Mouse (Mus musculus) liver, embryonic 14.5 days (tissue): Measurements from ENCODE around the gene Cd248. TPM values are rescaled to one million over a fixed set of nuclear protein-coding genes. Genes with fewer than 3 reads are reported as not detected.

Experiments
- ATAC-seq: fragments of 200-750 bp; cut with Nextera tagmentation; 2 replicates; pipeline ENCODE4 v1.8.0; 2017; ENCODE audit warnings: moderate number of reproducible peaks, mild to moderate bottlenecking, moderate library complexity; ENCODE audit not compliant: insufficient read depth
- DNase-seq, 3 experiments: peaks; one replicate each; pipeline ENCODE4 v3.0.0-alpha.2; 2012 to 2013; ENCODE audit warnings: low read depth in 3 of 3, low spot score in 3 of 3
- H3K27ac ChIP-seq: fragments of 300-500 bp; sonication (generic); 2 replicates; pipeline ENCODE4 v1.5.1; 2014; ENCODE audit warnings: moderate library complexity, mild to moderate bottlenecking, control low read depth, inconsistent platforms
- H3K27me3 ChIP-seq: fragments of 300-500 bp; sonication (generic); 2 replicates; pipeline ENCODE4 v1.6.1; 2014; ENCODE audit warnings: mild to moderate bottlenecking, low read length, moderate library complexity; ENCODE audit not compliant: control insufficient read depth, insufficient read depth
- H3K36me3 ChIP-seq: fragments of 300-500 bp; sonication (generic); replicated peaks from 2 replicates; pipeline ENCODE4 v1.6.1; 2014; ENCODE audit warnings: low read depth; ENCODE audit not compliant: control insufficient read depth, insufficient read depth
- H3K4me1 ChIP-seq, 2 experiments: fragments of 200-500 bp in 1 of 2; fragments of 300-500 bp in 1 of 2; sonication (generic) in 1 of 2; replicated peaks; 2 replicates each; pipeline ENCODE4 v1.6.1; 2012 to 2014; ENCODE audit warnings: antibody characterized with exemption in 1 of 2, inconsistent platforms in 1 of 2, low read length in 1 of 2; ENCODE audit not compliant: control insufficient read depth in 2 of 2, insufficient read depth in 2 of 2
- H3K4me2 ChIP-seq: fragments of 300-500 bp; sonication (generic); 2 replicates; pipeline ENCODE4 v1.6.1; 2014; ENCODE audit warnings: low read depth, mild to moderate bottlenecking, control low read depth, moderate library complexity
- H3K4me3 ChIP-seq, 2 experiments: fragments of 200-500 bp in 1 of 2; fragments of 300-500 bp in 1 of 2; sonication (generic) in 1 of 2; 2 replicates each; pipeline ENCODE4 v1.5.1; 2012 to 2014; ENCODE audit warnings: low read depth in 2 of 2, low read length in 2 of 2, mild to moderate bottlenecking in 2 of 2, control low read depth in 1 of 2, inconsistent platforms in 1 of 2, moderate library complexity in 1 of 2; ENCODE audit not compliant: insufficient read depth in 1 of 2
- H3K9ac ChIP-seq: fragments of 300-500 bp; sonication (generic); replicated peaks from 2 replicates; pipeline ENCODE4 v1.6.1; 2014; ENCODE audit warnings: mild to moderate bottlenecking, control low read depth, moderate library complexity
- H3K9me3 ChIP-seq: fragments of 300-500 bp; sonication (generic); 2 replicates; pipeline ENCODE4 v1.6.1; 2016; ENCODE audit warnings: low read length, mixed read lengths; ENCODE audit not compliant: control insufficient read depth
- CTCF ChIP-seq: IDR thresholded peaks from 2 replicates; pipeline ENCODE4 v1.5.1; 2016; ENCODE audit warnings: antibody characterized with exemption, low read depth, control low read depth
- EP300 ChIP-seq: IDR thresholded peaks from 2 replicates; pipeline ENCODE4 v1.6.1; 2016; ENCODE audit warnings: antibody characterized with exemption, low read depth
- WGBS: fragments of 180-500 bp; shearing (Covaris S2); extraction: QIAGEN DNeasy Blood & Tissue Kit; methylation state at CpG from one replicate; pipeline ENCODE4 v1.1.7; 2014; ENCODE audit not compliant: insufficient replicate concordance; 5-methylcytosine and 5-hydroxymethylcytosine counted together
- polyA plus RNA-seq, 2 experiments: library from polyadenylated mRNA; depleted of rRNA in 1 of 2; stranded (reverse) in 1 of 2; unstranded in 1 of 2; fragments of >200 nt; fragmentation: Nextera tagmentation in 1 of 2; extraction: Ambion mirVana in 1 of 2; gene quantifications; 2 replicates each; pipeline versions ENCODE4 v1.2.1 to v1.2.3; 2012 to 2014

Gene Cd248
- polyA plus RNA-seq, 2 experiments, result 2.0 to 2.8 TPM

- peaks cover 21% of the 10 kb centered on the region for H3K27me3 ChIP-seq
- DNase-seq (no peak), ATAC-seq (no peak)
- no peaks in the 10 kb centered on the region; a peak in 1 of 4 replicates for H3K4me1 ChIP-seq
- H3K36me3 ChIP-seq, result no peaks in the 10 kb centered on the region
- no peak overlapping the region for H3K27ac ChIP-seq
- H3K4me3 ChIP-seq, result no peak overlapping the region
- 34% methylated on average over 25 of the region's 25 CpGs for WGBS
- TF ChIP-seq EP300 (no peak), CTCF (no peak)
- no peak overlapping the region for H3K9ac ChIP-seq
- H3K9me3 ChIP-seq, result no peaks in the 10 kb centered on the region
- H3K4me2 ChIP-seq, result no peak overlapping the region
Observed at GRCm38 (mm10) chr19:5052166-5052822, 15.6 kb upstream of the Cd248 start.

GRCm38 (mm10) chr19:5052853-5053252 is 15.0 kb upstream of the Cd248 start:
- Histone ChIP-seq H3K9me3 (no peaks in the 10 kb centered on the region), H3K4me1 (no peaks in the 10 kb centered on the region; a peak in 1 of 4 replicates), H3K9ac (no peak overlapping the region), H3K27me3 (peaks cover 21% of the 10 kb centered on the region), H3K4me2 (no peak overlapping the region), H3K4me3 (no peak overlapping the region), H3K36me3 (no peaks in the 10 kb centered on the region), H3K27ac (no peak overlapping the region)
- DNase-seq (no peak), ATAC-seq (no peak)
- TF ChIP-seq CTCF, result no peak
- TF ChIP-seq EP300, result no peak
- 72% methylated on average over 17 of the region's 17 CpGs for WGBS

GRCm38 (mm10) chr19:5053909-5054308 is 14.0 kb upstream of the Cd248 start:
- ATAC-seq (no peak), DNase-seq (no peak)
- WGBS, result 26% methylated on average over 9 of the region's 9 CpGs
- Histone ChIP-seq H3K9me3 (no peaks in the 10 kb centered on the region), H3K4me3 (no peak overlapping the region), H3K4me1 (peaks cover 0 to 7% of the 10 kb centered on the region in 2 experiments; a peak in 3 of 4 replicates), H3K27me3 (peaks cover 21% of the 10 kb centered on the region), H3K9ac (no peak overlapping the region), H3K36me3 (no peaks in the 10 kb centered on the region), H3K27ac (no peak overlapping the region), H3K4me2 (no peak overlapping the region)
- TF ChIP-seq CTCF (peak; percentile 94), EP300 (no peak)

GRCm38 (mm10) chr19:5056251-5056650 is 11.6 kb upstream of the Cd248 start:
- ATAC-seq (no peak), DNase-seq (no peak)
- H3K4me1 ChIP-seq, result peaks cover 0 to 19% of the 10 kb centered on the region in 2 experiments; a peak in 3 of 4 replicates
- H3K27ac ChIP-seq, result no peak overlapping the region
- H3K4me3 ChIP-seq, result no peak overlapping the region
- WGBS, result 11% methylated on average over 6 of the region's 6 CpGs
- TF ChIP-seq CTCF, result peak; percentile 73
- no peak for TF ChIP-seq EP300
- H3K4me2 ChIP-seq, result no peak overlapping the region
- no peaks in the 10 kb centered on the region for H3K36me3 ChIP-seq
- peaks cover 16% of the 10 kb centered on the region for H3K27me3 ChIP-seq
- no peak overlapping the region for H3K9ac ChIP-seq
- H3K9me3 ChIP-seq, result no peaks in the 10 kb centered on the region

GRCm38 (mm10) chr19:5057876-5058775 is 9.8 kb upstream of the Cd248 start:
- peaks cover 3% of the 10 kb centered on the region for H3K27me3 ChIP-seq
- no peak for TF ChIP-seq CTCF
- no peak for TF ChIP-seq EP300
- H3K9me3 ChIP-seq, result no peaks in the 10 kb centered on the region
- ATAC-seq (no peak), DNase-seq (no peak)
- H3K4me2 ChIP-seq, result no peak overlapping the region
- H3K36me3 ChIP-seq, result no peaks in the 10 kb centered on the region
- H3K4me3 ChIP-seq, result no peak overlapping the region
- peaks cover 0 to 21% of the 10 kb centered on the region in 2 experiments; a peak in 3 of 4 replicates for H3K4me1 ChIP-seq
- no peak overlapping the region for H3K9ac ChIP-seq
- 26% methylated on average over 16 of the region's 16 CpGs for WGBS
- no peak overlapping the region for H3K27ac ChIP-seq
